Mouse (Mus musculus) stomach, embryonic 16.5 days (tissue): Measurements from ENCODE around the gene Man2a2. TPM values are rescaled to one million over a fixed set of nuclear protein-coding genes. Genes with fewer than 3 reads are reported as not detected.
"Not testable (repeated sequence)": the region's sequence is repeated elsewhere in the genome, so short reads cannot be mapped to it uniquely, and the experiment has no call there.

Source experiments
- ATAC-seq: fragments of 200-750 bp; cut with Nextera tagmentation; 2 replicates; pipeline ENCODE4 v1.8.0; 2017; ENCODE audit warnings: moderate number of reproducible peaks, moderate TSS enrichment; ENCODE audit not compliant: insufficient read depth, low FRiP score
- H3K27ac ChIP-seq: fragments of 300-500 bp; sonication (generic); 2 replicates; pipeline ENCODE4 v1.5.1; 2014; ENCODE audit warnings: low read length
- H3K27me3 ChIP-seq: fragments of 300-500 bp; sonication (generic); 2 replicates; pipeline ENCODE4 v1.6.1; 2014; ENCODE audit warnings: low read length, control low read depth, mixed read lengths; ENCODE audit not compliant: control insufficient read depth, insufficient read depth
- H3K36me3 ChIP-seq: fragments of 300-500 bp; sonication (generic); 2 replicates; pipeline ENCODE4 v1.6.1; 2014; ENCODE audit warnings: low read length; ENCODE audit not compliant: control insufficient read depth, insufficient read depth
- H3K4me1 ChIP-seq: fragments of 300-500 bp; sonication (generic); 2 replicates; pipeline ENCODE4 v1.6.1; 2014; ENCODE audit warnings: low read length, control low read depth, mixed read lengths; ENCODE audit not compliant: control insufficient read depth, insufficient read depth
- H3K4me2 ChIP-seq: fragments of 300-500 bp; sonication (generic); 2 replicates; pipeline ENCODE4 v1.6.1; 2014; ENCODE audit warnings: low read depth, low read length, mixed read lengths
- H3K4me3 ChIP-seq: fragments of 300-500 bp; sonication (generic); replicated peaks from 2 replicates; pipeline ENCODE4 v1.5.1; 2014; ENCODE audit warnings: mild to moderate bottlenecking, low read length
- H3K9ac ChIP-seq: fragments of 300-500 bp; sonication (generic); 2 replicates; pipeline ENCODE4 v1.6.1; 2014; ENCODE audit warnings: low read length
- H3K9me3 ChIP-seq: fragments of 300-500 bp; sonication (generic); replicated peaks from 2 replicates; pipeline ENCODE4 v1.6.1; 2016; ENCODE audit warnings: low read length, control low read depth; ENCODE audit not compliant: control insufficient read depth
- WGBS: fragments of 180-500 bp; shearing (Covaris S2); extraction: QIAGEN DNeasy Blood & Tissue Kit; methylation state at CpG from one replicate; pipeline ENCODE4 v1.1.7; 2014; 5-methylcytosine and 5-hydroxymethylcytosine counted together
- polyA plus RNA-seq: library from polyadenylated mRNA; unstranded; fragments of >200 nt; fragmentation: Nextera tagmentation; extraction: Ambion mirVana; gene quantifications from 2 replicates; pipeline ENCODE4 v1.2.1, GENCODE M21; 2015

Man2a2 gene
- polyA plus RNA-seq, 1 experiment from 2014 or later = 14.7 TPM

GRCm38 (mm10) chr7:80324816-80325119, 46.4 kb downstream of the Man2a2 start:
- H3K9ac ChIP-seq, H3K36me3 ChIP-seq, H3K27me3 ChIP-seq, H3K9me3 ChIP-seq, H3K4me3 ChIP-seq, ATAC-seq: not testable (repeated sequence)
- WGBS = 43% methylated on average over 5 of the region's 5 CpGs
- H3K4me1 ChIP-seq = peaks cover 13% of the 10 kb centered on the region; the same call in 1 of the 2 replicates
- peak overlapping the region; percentile 91 for H3K27ac ChIP-seq
- peak overlapping the region; percentile 87; the same call in 1 of the 2 replicates for H3K4me2 ChIP-seq

- Histone ChIP-seq H3K4me1 (peaks cover 13% of the 10 kb centered on the region; the same call in 1 of the 2 replicates), H3K27ac (peak within 1 kb of the TSS; percentile 91), H3K36me3 (peaks cover 8% of the 10 kb centered on the region; the same call in 1 of the 2 replicates), H3K4me3 (peak within 1 kb of the TSS; percentile 61), H3K4me2 (peak within 1 kb of the TSS; percentile 87), H3K9me3 (no peaks in the 10 kb centered on the region), H3K9ac (peak within 1 kb of the TSS; percentile 76), H3K27me3 (no peaks in the 10 kb centered on the region)
- WGBS = under 1% methylated on average over 38 of the region's 38 CpGs
- ATAC-seq = peak; percentile 99
Measured at GRCm38 (mm10) chr7:80324043-80324815, 46.9 kb downstream of the Man2a2 start, which contains the start of gene Rccd1. Gene Rccd1 (minus strand): TSS chr7:80324454.

- Histone ChIP-seq H3K36me3 (peaks cover 8% of the 10 kb centered on the region; the same call in 1 of the 2 replicates), H3K27ac (peak overlapping the region; percentile 91), H3K9ac (peak overlapping the region; percentile 76), H3K4me2 (peak overlapping the region; percentile 87), H3K9me3 (no peaks in the 10 kb centered on the region), H3K27me3 (no peaks in the 10 kb centered on the region), H3K4me1 (peaks cover 13% of the 10 kb centered on the region; the same call in 1 of the 2 replicates), H3K4me3 (peak overlapping the region; percentile 61)
- ATAC-seq = no peak
- 13% methylated on average over 8 of the region's 8 CpGs for WGBS
Measured at GRCm38 (mm10) chr7:80323336-80323735, 47.8 kb downstream of the Man2a2 start.

- H3K27me3 ChIP-seq = no peaks in the 10 kb centered on the region
- H3K4me3 ChIP-seq = no peak overlapping the region
- H3K9ac ChIP-seq = no peak overlapping the region
- H3K27ac ChIP-seq = no peak overlapping the region
- no peak for ATAC-seq
- H3K4me1 ChIP-seq = peaks cover 9% of the 10 kb centered on the region; the same call in 1 of the 2 replicates
- no peak overlapping the region for H3K4me2 ChIP-seq
- 78% methylated on average over 19 of the region's 19 CpGs for WGBS
- H3K36me3 ChIP-seq = peaks cover 15% of the 10 kb centered on the region
- H3K9me3 ChIP-seq = no peaks in the 10 kb centered on the region
Measured at GRCm38 (mm10) chr7:80319846-80320496, 51.2 kb downstream of the Man2a2 start.

- Histone ChIP-seq H3K9me3 (no peaks in the 10 kb centered on the region), H3K4me1 (peaks cover 9% of the 10 kb centered on the region; the same call in 1 of the 2 replicates), H3K27ac (no peak overlapping the region), H3K9ac (no peak overlapping the region), H3K4me3 (no peak overlapping the region), H3K4me2 (no peak overlapping the region), H3K36me3 (peaks cover 25% of the 10 kb centered on the region), H3K27me3 (no peaks in the 10 kb centered on the region)
- ATAC-seq = no peak
- 90% methylated on average over 4 of the region's 4 CpGs for WGBS
Measured at GRCm38 (mm10) chr7:80318670-80319069, 52.5 kb downstream of the Man2a2 start.

GRCm38 (mm10) chr7:80317439-80318115, 53.6 kb downstream of the Man2a2 start:
- H3K4me1 ChIP-seq = 0 out of 2 replicates have a peak, but pooled peaks cover under 1% of the 10 kb centered on the region
- H3K4me2 ChIP-seq = no peak overlapping the region
- no peak for ATAC-seq
- no peak overlapping the region for H3K9ac ChIP-seq
- no peak overlapping the region for H3K4me3 ChIP-seq
- WGBS = 55% methylated on average over 1 of the region's 1 CpGs
- no peaks in the 10 kb centered on the region for H3K27me3 ChIP-seq
- no peak overlapping the region for H3K27ac ChIP-seq
- no peaks in the 10 kb centered on the region for H3K9me3 ChIP-seq
- H3K36me3 ChIP-seq = peaks cover 25% of the 10 kb centered on the region

GRCm38 (mm10) chr7:80315733-80316132, 55.4 kb downstream of the Man2a2 start:
- no peak overlapping the region for H3K4me3 ChIP-seq
- ATAC-seq = no peak
- H3K27me3 ChIP-seq = no peaks in the 10 kb centered on the region
- no peak overlapping the region for H3K9ac ChIP-seq
- H3K36me3 ChIP-seq = peaks cover 28% of the 10 kb centered on the region
- WGBS = 83% methylated on average over 2 of the region's 2 CpGs
- H3K4me1 ChIP-seq = no peaks in the 10 kb centered on the region
- H3K9me3 ChIP-seq = no peaks in the 10 kb centered on the region
- H3K4me2 ChIP-seq = no peak overlapping the region
- H3K27ac ChIP-seq = no peak overlapping the region

GRCm38 (mm10) chr7:80310771-80311170, 60.4 kb downstream of the Man2a2 start:
- H3K4me1 ChIP-seq = no peaks in the 10 kb centered on the region
- H3K4me2 ChIP-seq = no peak overlapping the region
- ATAC-seq = no peak
- H3K4me3 ChIP-seq = no peak overlapping the region
- H3K27ac ChIP-seq = no peak overlapping the region
- no peak overlapping the region for H3K9ac ChIP-seq
- no peaks in the 10 kb centered on the region for H3K27me3 ChIP-seq
- H3K9me3 ChIP-seq = no peaks in the 10 kb centered on the region
- WGBS = 82% methylated on average over 7 of the region's 7 CpGs
- peaks cover 26% of the 10 kb centered on the region for H3K36me3 ChIP-seq

- H3K27ac ChIP-seq = no peak overlapping the region
- H3K36me3 ChIP-seq = peaks cover 15% of the 10 kb centered on the region
- WGBS = 81% methylated on average over 3 of the region's 3 CpGs
- H3K27me3 ChIP-seq = no peaks in the 10 kb centered on the region
- no peak overlapping the region for H3K9ac ChIP-seq
- no peaks in the 10 kb centered on the region for H3K9me3 ChIP-seq
- H3K4me1 ChIP-seq = no peaks in the 10 kb centered on the region
- ATAC-seq = no peak
- no peak overlapping the region for H3K4me3 ChIP-seq
- no peak overlapping the region for H3K4me2 ChIP-seq
Measured at GRCm38 (mm10) chr7:80307766-80308165, 63.4 kb downstream of the Man2a2 start.
